8 mouse cellular contexts compared by ENCODE assay signal in the genomic region with DNA sequence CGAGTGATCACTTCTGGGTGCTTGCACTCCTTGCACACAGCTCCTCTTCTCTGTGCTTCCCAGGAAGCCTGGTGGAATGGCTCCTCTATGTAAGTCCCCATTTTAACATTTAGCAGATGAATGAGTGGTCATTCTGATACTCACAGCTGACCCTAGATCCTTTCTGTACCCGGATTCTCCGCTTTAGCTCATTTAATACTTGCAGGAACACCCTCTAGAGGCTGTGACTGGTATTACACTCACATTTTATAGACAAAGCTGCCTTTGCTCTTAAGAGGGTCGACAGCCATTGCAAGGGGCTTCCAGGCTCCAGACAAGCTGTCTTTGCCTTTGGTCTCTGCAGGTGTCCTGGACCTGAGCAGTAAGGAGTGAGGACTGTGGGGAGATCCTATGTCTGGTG. TPM values are rescaled to one million over a fixed set of nuclear protein-coding genes. Genes with fewer than 3 reads are reported as not detected.
DNase-seq lines count a peak whose midpoint lies in the region; ATAC-seq lines count a peak whose summit lies in the region.

No protein-coding gene starts in this region.

- H3K4me2 ChIP-seq in heart, embryonic 13.5 days: peak overlapping the region; percentile 72

- 0 out of 2 replicates have a peak overlapping the region, but pooled peaks have one; percentile 3 for H3K9ac ChIP-seq in heart, embryonic 13.5 days

- H3K27ac ChIP-seq in heart, embryonic 13.5 days (replicated peaks): no peak overlapping the region

- ATAC-seq in heart, embryonic 13.5 days (ENCODE audit: extremely low read depth, insufficient number of reproducible peaks, low FRiP score, low TSS enrichment): no peak

- 27% methylated on average over 4 of the region's 4 CpGs for WGBS in heart, embryonic 13.5 days

- H3K36me3 ChIP-seq in heart, embryonic 13.5 days: peaks cover 2% of the 10 kb centered on the region

- no peaks in the 10 kb centered on the region for H3K9me3 ChIP-seq in heart, embryonic 13.5 days

- H3K4me3 ChIP-seq in heart, embryonic 13.5 days: 0 out of 2 replicates have a peak overlapping the region, but pooled peaks have one; percentile 1

- H3K27me3 ChIP-seq in heart, embryonic 13.5 days (replicated peaks): no peaks in the 10 kb centered on the region

- H3K4me1 ChIP-seq in heart, embryonic 13.5 days: peaks cover 16% of the 10 kb centered on the region

- DNase-seq in heart, adult 9 months (ENCODE audit: low spot score in 2 of 2): no peak
- peak; percentile 81 for DNase-seq in ES-CJ7 (ENCODE audit: low read depth, low spot score)
- peak; percentile 86 for DNase-seq in embryo, embryonic 11 days
- peak; percentile 83 for DNase-seq in induced T-regulatory cell, adult 2 months (ENCODE audit: low read depth)
- peak; percentile 36 for DNase-seq in neural tube, embryonic 10.5 days (ENCODE audit: extremely low spot score, low spot score)
- DNase-seq in adrenal gland, adult 18-20 months (ENCODE audit: low spot score in 2 of 2): no peak
- DNase-seq in right cerebral cortex, adult 18-20 months: no peak

RNA-seq across cellular contexts. Expression of gene Hmcn2, which starts 14.9 kb away (rescaled TPM):
- polyA plus RNA-seq in heart, embryonic 13.5 days (2015; fragmentation: Nextera tagmentation; extraction: Ambion mirVana): 1.1 and 1.2 TPM in 2 replicates
- 1 to 10 TPM in 1 of 2 experiments, under 1 TPM in 1; 0.73 to 1.5 TPM for total RNA-seq in adrenal gland, adult 18-20 months (2021)

RNA-seq across cellular contexts. Expression of gene Ncs1, which starts 53.6 kb away (rescaled TPM):
- 36.3 and 39.4 TPM in 2 replicates for polyA plus RNA-seq in heart, embryonic 13.5 days (2015; fragmentation: Nextera tagmentation; extraction: Ambion mirVana)
- 1 to 10 TPM; 4.2 to 5.8 TPM for total RNA-seq in adrenal gland, adult 18-20 months (2021)

Comparison
In these comparisons a context has a peak if more than half of its experiments do, and no peak if none do; other contexts are left out.
1. DNase-seq: peak in ES-CJ7 (single experiment), embryo, embryonic 11 days (single experiment), induced T-regulatory cell, adult 2 months (single experiment) and neural tube, embryonic 10.5 days (single experiment); none in heart, adult 9 months (0 of 2), adrenal gland, adult 18-20 months (0 of 2) and right cerebral cortex, adult 18-20 months (single experiment).